Mouse (Mus musculus) heart, postnatal 0 days (tissue): ENCODE data around the gene Cdadc1.
A peak's percentile ranks its signal among the peaks of the same experiment; 100 is the strongest.

Experiments
- CTCF ChIP-seq: IDR thresholded peaks from 2 replicates; pipeline ENCODE4 v1.5.1; 2016; ENCODE audit warnings: antibody characterized with exemption, control low read depth, low read depth
- EP300 ChIP-seq: IDR thresholded peaks from 2 replicates; pipeline ENCODE4 v1.6.1; 2016; ENCODE audit warnings: antibody characterized with exemption, low read depth

- peak; percentile 58 for TF ChIP-seq CTCF
- no peak for TF ChIP-seq EP300
Observed at GRCm38 (mm10) chr14:59604002-59604645, 6.4 kb upstream of the Cdadc1 start.
